Mouse (Mus musculus): ENCODE results near the gene Egfl7. TPM values are rescaled to one million over a fixed set of nuclear protein-coding genes. Genes with fewer than 3 reads are reported as not detected.

Egfl7 gene
- 172 and 194 TPM in 2 replicates for polyA plus RNA-seq (2014; fragmentation: Nextera tagmentation; extraction: Ambion mirVana)

DNA sequence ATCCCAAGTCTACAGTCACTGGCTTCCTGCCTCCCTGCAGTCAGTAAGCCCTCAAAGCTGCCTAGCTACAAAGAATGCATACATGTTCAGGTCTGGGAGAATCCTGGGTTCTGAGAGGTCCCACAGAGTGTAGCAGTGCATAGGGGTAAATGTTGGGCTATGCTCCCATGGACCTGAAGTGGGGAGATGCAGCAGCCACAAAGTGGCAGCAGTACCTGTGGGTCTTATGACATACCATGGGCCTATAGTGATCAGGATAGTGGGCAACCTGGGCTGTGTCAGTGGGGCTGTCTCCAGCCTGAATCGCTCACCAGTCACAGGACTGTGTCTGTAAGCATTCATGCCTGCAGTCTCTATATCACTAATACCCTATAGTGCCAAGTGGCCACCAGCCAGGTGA is at the start of gene Egfl7:
Egfl7 (plus strand) TSS at position 301 of the 400 bp plus-strand sequence.
- no peak for ATAC-seq (ENCODE audit: low FRiP score, low TSS enrichment)
- WGBS: 88% methylated on average over 1 of the region's 1 CpGs
- no peaks in the 10 kb centered on the region for H3K9me3 ChIP-seq (ENCODE audit: control insufficient read depth, low read length)
- peak within 1 kb of the TSS; percentile 73; the same call in 1 of the 2 replicates for H3K27ac ChIP-seq (ENCODE audit: low read depth, low read length)
- no peak within 1 kb of the TSS for H3K4me2 ChIP-seq (replicated peaks; ENCODE audit: low read depth, low read length)
- 0 out of 2 replicates have a peak, but pooled peaks cover 10% of the 10 kb centered on the region for H3K4me1 ChIP-seq (ENCODE audit: control insufficient read depth, insufficient read depth, low read length)
- H3K9ac ChIP-seq (ENCODE audit: low read depth, low read length): no peak within 1 kb of the TSS
- H3K27me3 ChIP-seq (ENCODE audit: control insufficient read depth, insufficient read depth, low read length): no peaks in the 10 kb centered on the region
- H3K36me3 ChIP-seq (ENCODE audit: control insufficient read depth, insufficient read depth, low read length): no peaks in the 10 kb centered on the region
- H3K4me3 ChIP-seq (ENCODE audit: low read length): no peak within 1 kb of the TSS

DNA sequence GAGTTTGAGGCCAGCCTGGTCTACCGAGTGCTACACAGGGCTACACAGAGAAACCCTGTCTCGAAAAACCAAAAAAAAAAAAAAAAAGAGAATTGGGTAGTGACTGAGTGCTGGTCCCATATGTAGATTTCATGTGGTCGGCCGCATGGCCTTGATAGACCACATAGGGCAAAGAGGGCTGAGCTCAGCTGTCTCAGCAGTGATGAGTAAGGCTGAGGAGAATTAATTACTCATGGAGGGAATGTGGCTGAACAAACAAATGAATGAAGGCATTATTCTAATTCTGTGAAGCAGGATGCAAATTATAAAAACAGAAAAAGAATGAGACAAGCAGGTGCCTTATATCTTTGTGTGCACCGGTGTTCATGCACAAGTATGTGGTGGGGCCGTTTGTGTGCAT is 48.0 kb upstream of the Egfl7 start:
- 82% methylated on average over 6 of the region's 6 CpGs for WGBS
- no peak overlapping the region for H3K4me3 ChIP-seq (ENCODE audit: low read length)
- H3K36me3 ChIP-seq (ENCODE audit: control insufficient read depth, insufficient read depth, low read length): no peaks in the 10 kb centered on the region
- H3K27me3 ChIP-seq (ENCODE audit: control insufficient read depth, insufficient read depth, low read length): no peaks in the 10 kb centered on the region
- H3K27ac ChIP-seq (ENCODE audit: low read depth, low read length): no peak overlapping the region
- no peaks in the 10 kb centered on the region for H3K9me3 ChIP-seq (ENCODE audit: control insufficient read depth, low read length)
- H3K9ac ChIP-seq (ENCODE audit: low read depth, low read length): no peak overlapping the region
- H3K4me1 ChIP-seq (ENCODE audit: control insufficient read depth, insufficient read depth, low read length): peaks cover 7% of the 10 kb centered on the region
- ATAC-seq (ENCODE audit: low FRiP score, low TSS enrichment): no peak
- no peak overlapping the region for H3K4me2 ChIP-seq (replicated peaks; ENCODE audit: low read depth, low read length)

DNA sequence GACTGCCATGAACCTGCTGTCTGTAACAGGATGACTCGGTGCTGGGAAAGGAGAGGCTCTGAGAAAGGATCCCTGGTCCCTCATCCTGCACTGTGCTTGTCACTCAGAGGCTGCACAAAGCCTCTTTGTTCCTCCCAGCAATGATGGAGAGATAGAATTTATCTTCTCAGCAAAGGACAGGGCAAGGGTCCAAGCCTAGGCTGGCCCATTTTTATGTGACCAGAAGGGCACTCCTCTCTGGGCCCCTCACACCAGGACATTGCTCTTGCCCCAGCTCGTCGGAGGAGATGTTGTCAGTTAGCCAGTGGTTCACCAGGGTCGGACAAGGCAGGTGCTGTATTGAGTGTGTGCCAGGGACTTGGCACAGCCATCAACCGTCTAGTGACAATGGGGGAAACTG is 46.6 kb upstream of the Egfl7 start:
- Histone ChIP-seq H3K9me3 (ENCODE audit: control insufficient read depth, low read length) (no peaks in the 10 kb centered on the region), H3K4me1 (ENCODE audit: control insufficient read depth, insufficient read depth, low read length) (peaks cover 7% of the 10 kb centered on the region), H3K4me3 (ENCODE audit: low read length) (no peak overlapping the region), H3K27ac (ENCODE audit: low read depth, low read length) (no peak overlapping the region), H3K36me3 (ENCODE audit: control insufficient read depth, insufficient read depth, low read length) (no peaks in the 10 kb centered on the region), H3K9ac (ENCODE audit: low read depth, low read length) (no peak overlapping the region), H3K27me3 (ENCODE audit: control insufficient read depth, insufficient read depth, low read length) (no peaks in the 10 kb centered on the region), H3K4me2 (replicated peaks; ENCODE audit: low read depth, low read length) (no peak overlapping the region)
- WGBS: 49% methylated on average over 5 of the region's 5 CpGs
- ATAC-seq (ENCODE audit: low FRiP score, low TSS enrichment): no peak

DNA sequence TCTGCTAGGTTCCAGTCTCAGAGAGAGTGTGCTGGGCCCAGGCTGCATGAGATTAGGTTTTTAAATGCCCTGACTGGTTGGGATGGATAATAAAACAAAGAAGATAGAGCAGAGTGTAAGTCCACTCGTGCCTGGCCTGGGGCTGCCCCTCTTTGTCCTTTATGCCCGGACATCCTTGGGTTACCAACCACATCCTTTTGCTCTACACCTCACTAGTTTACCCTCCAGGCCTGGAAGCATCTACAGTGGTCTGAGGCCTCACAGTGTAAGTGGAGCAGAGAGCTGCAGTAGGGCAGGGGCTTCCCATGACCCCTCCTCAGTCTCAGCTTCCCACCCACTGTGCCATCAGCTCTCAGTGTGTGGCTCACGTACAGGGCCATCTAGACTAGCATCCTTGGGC is 45.7 kb upstream of the Egfl7 start:
- Histone ChIP-seq H3K27me3 (ENCODE audit: control insufficient read depth, insufficient read depth, low read length) (no peaks in the 10 kb centered on the region), H3K4me2 (replicated peaks; ENCODE audit: low read depth, low read length) (no peak overlapping the region), H3K4me1 (ENCODE audit: control insufficient read depth, insufficient read depth, low read length) (peaks cover 7% of the 10 kb centered on the region), H3K27ac (ENCODE audit: low read depth, low read length) (no peak overlapping the region), H3K9me3 (ENCODE audit: control insufficient read depth, low read length) (no peaks in the 10 kb centered on the region), H3K4me3 (ENCODE audit: low read length) (no peak overlapping the region), H3K36me3 (ENCODE audit: control insufficient read depth, insufficient read depth, low read length) (no peaks in the 10 kb centered on the region), H3K9ac (ENCODE audit: low read depth, low read length) (no peak overlapping the region)
- 0 out of 2 replicates have a peak, but pooled peaks have one; percentile 22 for ATAC-seq (ENCODE audit: low FRiP score, low TSS enrichment)
- WGBS: 36% methylated on average over 3 of the region's 3 CpGs

DNA sequence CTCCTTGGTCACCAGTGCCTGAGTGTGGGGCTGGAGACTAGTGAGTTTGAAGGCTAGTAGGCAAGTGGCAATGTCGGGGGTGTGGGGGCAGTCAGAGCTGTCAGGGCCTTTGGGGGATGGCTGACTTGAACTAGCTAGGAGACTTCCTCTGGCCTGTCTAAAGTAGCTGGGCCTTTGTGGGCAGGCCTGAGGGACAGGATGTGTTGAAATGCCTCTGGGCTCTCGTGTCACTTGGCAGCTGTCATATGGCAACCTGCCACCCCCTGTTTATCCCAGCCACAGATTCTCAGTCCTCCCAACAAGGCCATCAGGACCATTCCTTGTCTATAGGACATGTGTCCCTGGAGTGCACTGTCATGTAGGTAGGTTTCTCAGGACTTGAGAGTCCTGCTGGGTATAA is 45.2 kb upstream of the Egfl7 start:
- Histone ChIP-seq H3K9ac (ENCODE audit: low read depth, low read length) (no peak overlapping the region), H3K27ac (ENCODE audit: low read depth, low read length) (no peak overlapping the region), H3K4me3 (ENCODE audit: low read length) (no peak overlapping the region), H3K4me1 (ENCODE audit: control insufficient read depth, insufficient read depth, low read length) (peaks cover 8% of the 10 kb centered on the region), H3K36me3 (ENCODE audit: control insufficient read depth, insufficient read depth, low read length) (no peaks in the 10 kb centered on the region), H3K27me3 (ENCODE audit: control insufficient read depth, insufficient read depth, low read length) (no peaks in the 10 kb centered on the region), H3K4me2 (replicated peaks; ENCODE audit: low read depth, low read length) (no peak overlapping the region), H3K9me3 (ENCODE audit: control insufficient read depth, low read length) (no peaks in the 10 kb centered on the region)
- WGBS: 62% methylated on average over 2 of the region's 2 CpGs
- ATAC-seq (ENCODE audit: low FRiP score, low TSS enrichment): no peak

DNA sequence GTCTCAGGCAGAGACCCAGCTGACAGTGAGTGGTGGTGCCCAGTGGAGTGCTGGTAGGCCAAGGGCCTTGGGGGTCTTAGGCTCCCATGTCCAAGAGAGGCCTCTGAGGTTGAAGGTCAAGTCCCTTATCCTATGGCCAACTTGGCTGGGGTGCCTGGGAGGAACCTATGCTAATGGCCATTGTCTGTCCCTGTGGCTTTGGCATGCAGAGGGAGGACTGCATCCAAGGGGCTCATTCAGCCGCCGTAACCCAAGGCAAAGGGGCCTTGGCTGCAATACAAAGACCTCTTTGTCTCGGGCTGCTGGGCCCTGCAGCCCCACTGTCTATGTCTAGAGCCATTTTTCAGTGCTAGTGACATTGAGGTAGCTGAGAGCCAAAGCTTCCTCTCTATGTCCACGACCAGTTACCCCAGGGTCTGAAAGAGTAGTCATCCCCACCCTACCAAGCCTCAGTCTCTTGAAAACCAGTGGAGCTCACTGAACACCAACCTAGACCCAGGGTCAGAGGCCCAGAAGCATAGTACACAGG is 44.2 kb upstream of the Egfl7 start:
- H3K4me1 ChIP-seq (ENCODE audit: control insufficient read depth, insufficient read depth, low read length): peaks cover 12% of the 10 kb centered on the region
- 55% methylated on average over 4 of the region's 4 CpGs for WGBS
- no peaks in the 10 kb centered on the region for H3K27me3 ChIP-seq (ENCODE audit: control insufficient read depth, insufficient read depth, low read length)
- no peak overlapping the region for H3K9ac ChIP-seq (ENCODE audit: low read depth, low read length)
- ATAC-seq (ENCODE audit: low FRiP score, low TSS enrichment): no peak
- no peaks in the 10 kb centered on the region for H3K36me3 ChIP-seq (ENCODE audit: control insufficient read depth, insufficient read depth, low read length)
- H3K4me2 ChIP-seq (replicated peaks; ENCODE audit: low read depth, low read length): no peak overlapping the region
- H3K4me3 ChIP-seq (ENCODE audit: low read length): no peak overlapping the region
- no peak overlapping the region for H3K27ac ChIP-seq (ENCODE audit: low read depth, low read length)
- H3K9me3 ChIP-seq (ENCODE audit: control insufficient read depth, low read length): no peaks in the 10 kb centered on the region

DNA sequence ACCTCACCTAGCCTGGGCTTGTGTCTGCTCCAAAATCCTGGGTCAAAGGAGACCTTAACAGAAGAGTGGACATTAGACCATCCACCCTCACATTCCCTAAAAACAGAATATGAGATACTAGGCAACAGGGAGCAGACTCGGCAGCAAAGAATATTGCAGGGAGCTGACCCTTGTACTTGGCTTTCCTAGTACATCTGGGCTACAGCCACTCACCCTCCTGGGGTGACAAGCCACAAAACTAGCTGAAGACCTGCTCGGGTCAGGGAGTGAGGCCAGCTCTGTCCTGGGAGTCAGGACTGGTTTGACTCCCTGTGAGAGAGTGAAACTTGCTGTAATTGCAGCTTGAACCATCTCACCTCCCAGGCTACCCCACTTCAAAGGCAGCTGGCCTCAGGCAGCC is 40.3 kb upstream of the Egfl7 start:
- no peaks in the 10 kb centered on the region for H3K27me3 ChIP-seq (ENCODE audit: control insufficient read depth, insufficient read depth, low read length)
- peaks cover 35% of the 10 kb centered on the region for H3K4me1 ChIP-seq (ENCODE audit: control insufficient read depth, insufficient read depth, low read length)
- H3K27ac ChIP-seq (ENCODE audit: low read depth, low read length): no peak overlapping the region
- H3K36me3 ChIP-seq (ENCODE audit: control insufficient read depth, insufficient read depth, low read length): no peaks in the 10 kb centered on the region
- WGBS: 43% methylated on average over 2 of the region's 2 CpGs
- H3K4me3 ChIP-seq (ENCODE audit: low read length): no peak overlapping the region
- ATAC-seq (ENCODE audit: low FRiP score, low TSS enrichment): no peak
- no peaks in the 10 kb centered on the region for H3K9me3 ChIP-seq (ENCODE audit: control insufficient read depth, low read length)
- H3K4me2 ChIP-seq (replicated peaks; ENCODE audit: low read depth, low read length): no peak overlapping the region
- H3K9ac ChIP-seq (ENCODE audit: low read depth, low read length): no peak overlapping the region

DNA sequence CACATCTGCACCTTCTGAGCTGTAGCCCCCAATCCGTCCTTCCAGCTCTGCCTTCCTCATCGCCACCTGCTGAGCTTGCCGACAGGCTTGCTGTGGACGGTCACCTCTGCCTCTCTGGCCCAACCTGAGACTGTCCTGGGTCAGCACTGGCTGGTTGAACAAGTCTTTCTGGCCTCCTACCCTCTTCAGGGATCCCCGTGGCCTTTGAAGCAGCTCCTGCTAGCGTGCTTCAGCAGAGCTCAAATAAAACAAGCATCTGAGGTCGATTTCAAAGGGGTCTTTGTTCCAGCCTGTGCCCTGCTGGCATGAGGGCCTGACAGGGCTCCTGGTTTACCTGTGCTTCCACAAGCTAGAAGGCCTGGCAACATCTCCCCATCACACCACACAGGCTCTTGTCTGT is 39.1 kb upstream of the Egfl7 start:
- Histone ChIP-seq H3K27me3 (ENCODE audit: control insufficient read depth, insufficient read depth, low read length) (no peaks in the 10 kb centered on the region), H3K27ac (ENCODE audit: low read depth, low read length) (0 out of 2 replicates have a peak overlapping the region, but pooled peaks have one; percentile 47), H3K4me2 (replicated peaks; ENCODE audit: low read depth, low read length) (no peak overlapping the region), H3K9me3 (ENCODE audit: control insufficient read depth, low read length) (no peaks in the 10 kb centered on the region), H3K36me3 (ENCODE audit: control insufficient read depth, insufficient read depth, low read length) (no peaks in the 10 kb centered on the region), H3K4me3 (ENCODE audit: low read length) (no peak overlapping the region), H3K4me1 (ENCODE audit: control insufficient read depth, insufficient read depth, low read length) (peaks cover 37% of the 10 kb centered on the region), H3K9ac (ENCODE audit: low read depth, low read length) (no peak overlapping the region; the same call in 1 of the 2 replicates)
- 41% methylated on average over 7 of the region's 7 CpGs for WGBS
- no peak for ATAC-seq (ENCODE audit: low FRiP score, low TSS enrichment)

DNA sequence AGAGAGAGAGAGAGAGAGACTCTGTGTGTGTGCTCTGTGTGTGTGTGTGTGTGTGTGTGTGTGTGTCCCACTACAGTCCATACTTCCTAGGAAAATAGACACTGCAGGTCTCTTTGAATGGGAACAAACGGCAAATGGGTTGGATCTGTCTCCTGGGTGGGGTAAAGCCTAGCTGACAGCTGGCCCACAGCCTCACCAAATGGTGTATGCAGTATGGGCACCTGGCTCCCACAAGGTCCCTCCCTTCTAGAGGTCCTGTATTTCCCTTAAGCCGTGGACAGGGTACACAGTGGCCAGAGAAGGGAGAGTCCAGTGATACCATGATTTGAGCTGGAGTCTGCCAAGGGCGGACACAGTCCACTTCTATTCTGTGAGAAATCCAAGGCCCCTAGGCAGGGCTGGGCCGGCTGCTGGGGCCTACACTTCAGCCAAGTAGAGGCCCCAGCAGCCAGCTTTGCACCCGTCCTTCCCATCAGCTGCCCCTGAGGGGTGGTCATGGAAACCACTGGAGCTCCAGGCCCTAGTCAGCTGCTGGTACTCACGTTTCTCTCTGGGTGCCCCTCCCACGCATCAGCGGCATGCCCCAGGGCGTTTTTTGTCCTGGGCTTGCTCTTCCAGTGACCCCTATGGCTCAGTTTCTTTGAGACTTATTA is 38.4 kb upstream of the Egfl7 start:
- peak overlapping the region; percentile 3; the same call in 1 of the 2 replicates for H3K27ac ChIP-seq (ENCODE audit: low read depth, low read length)
- peaks cover 37% of the 10 kb centered on the region for H3K4me1 ChIP-seq (ENCODE audit: control insufficient read depth, insufficient read depth, low read length)
- 17% methylated on average over 9 of the region's 9 CpGs for WGBS
- no peaks in the 10 kb centered on the region for H3K36me3 ChIP-seq (ENCODE audit: control insufficient read depth, insufficient read depth, low read length)
- no peaks in the 10 kb centered on the region for H3K9me3 ChIP-seq (ENCODE audit: control insufficient read depth, low read length)
- H3K4me3 ChIP-seq (ENCODE audit: low read length): no peak overlapping the region
- no peaks in the 10 kb centered on the region for H3K27me3 ChIP-seq (ENCODE audit: control insufficient read depth, insufficient read depth, low read length)
- ATAC-seq (ENCODE audit: low FRiP score, low TSS enrichment): peak; percentile 58; the same call in 1 of the 2 replicates
- no peak overlapping the region for H3K9ac ChIP-seq (ENCODE audit: low read depth, low read length)
- H3K4me2 ChIP-seq (replicated peaks; ENCODE audit: low read depth, low read length): no peak overlapping the region

All from kidney, embryonic 14.5 days (tissue).